Mouse (Mus musculus): Measurements from ENCODE around the gene Glis1. TPM values are rescaled to one million over a fixed set of nuclear protein-coding genes. Genes with fewer than 3 reads are reported as not detected.
"Not testable (repeated sequence)": the region's sequence is repeated elsewhere in the genome, so short reads cannot be mapped to it uniquely, and the experiment has no call there.

Gene Glis1
- total and polyA plus RNA-seq, 2 experiments from 2014 or later, result 1.4 to 2.1 TPM

- no peak overlapping the region for H3K27ac ChIP-seq (ENCODE audit: low read depth, low read length)
- no peaks in the 10 kb centered on the region for H3K36me3 ChIP-seq (ENCODE audit: insufficient read depth, low read length)
- WGBS, result 83% methylated on average over 8 of the region's 8 CpGs
- no peaks in the 10 kb centered on the region for H3K9me3 ChIP-seq (ENCODE audit: low read length)
- ATAC-seq (ENCODE audit: low FRiP score) (no peak), DNase-seq (ENCODE audit: low spot score) (no peak)
- H3K4me1 ChIP-seq (ENCODE audit: insufficient read depth, low read length), result no peaks in the 10 kb centered on the region
- no peak overlapping the region for H3K4me3 ChIP-seq (ENCODE audit: low read depth, low read length)
- H3K9ac ChIP-seq (replicated peaks; ENCODE audit: low read length, poor library complexity, severe bottlenecking), result no peak overlapping the region
- TF ChIP-seq CTCF (IDR thresholded peaks at IDR 0.05), result no peak
- no peaks in the 10 kb centered on the region for H3K27me3 ChIP-seq (ENCODE audit: insufficient read depth, low read length)
- H3K4me2 ChIP-seq (ENCODE audit: low read depth, low read length, poor library complexity, severe bottlenecking), result no peak overlapping the region
Measured at GRCm38 (mm10) chr4:107589046-107589445, 154.7 kb downstream of the Glis1 start.

DNA sequence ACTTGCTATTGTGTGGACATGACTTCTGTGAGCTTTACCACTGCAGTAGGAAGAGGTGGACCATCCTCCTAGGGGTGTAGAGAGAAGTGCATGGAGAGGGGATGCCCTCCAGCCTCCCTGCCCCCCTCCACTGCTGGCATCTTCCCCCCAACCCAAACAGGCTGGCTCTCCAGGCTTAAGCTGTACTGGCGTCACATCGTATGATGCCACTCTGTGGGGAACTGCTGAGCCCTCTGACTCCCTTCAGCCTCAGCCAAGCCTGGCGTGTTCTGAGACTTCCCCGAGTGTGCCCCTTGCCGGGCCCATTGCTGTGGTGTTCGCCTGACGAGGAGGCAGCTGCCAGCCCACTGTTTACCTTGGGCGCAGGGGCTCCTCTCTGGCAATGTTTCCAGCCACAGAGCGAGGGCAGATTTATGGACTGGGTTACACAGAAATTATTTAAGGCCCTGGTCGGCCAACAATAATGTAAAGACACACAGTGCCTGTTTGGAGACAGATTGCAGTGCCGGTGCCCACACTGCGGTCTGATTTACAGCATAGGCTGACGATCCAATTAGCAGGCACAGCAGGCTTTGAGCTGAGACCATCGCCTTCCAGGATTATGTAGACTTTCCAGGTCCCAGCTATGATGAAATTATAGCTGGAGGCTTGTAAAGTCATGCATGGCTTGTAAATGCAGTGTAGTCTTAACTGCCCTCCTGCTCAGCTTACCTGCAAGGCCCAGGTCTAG, 156.6 kb downstream of the Glis1 start:
- TF ChIP-seq CTCF (IDR thresholded peaks at IDR 0.05), result no peak
- Histone ChIP-seq H3K9ac (replicated peaks; ENCODE audit: low read length, poor library complexity, severe bottlenecking) (0 out of 2 replicates have a peak overlapping the region, but pooled peaks have one; percentile 13), H3K27me3 (ENCODE audit: insufficient read depth, low read length) (no peaks in the 10 kb centered on the region), H3K4me1 (ENCODE audit: insufficient read depth, low read length) (no peaks in the 10 kb centered on the region), H3K4me3 (ENCODE audit: low read depth, low read length) (no peak overlapping the region), H3K9me3 (ENCODE audit: low read length) (no peaks in the 10 kb centered on the region), H3K36me3 (ENCODE audit: insufficient read depth, low read length) (no peaks in the 10 kb centered on the region), H3K4me2 (ENCODE audit: low read depth, low read length, poor library complexity, severe bottlenecking) (no peak overlapping the region), H3K27ac (ENCODE audit: low read depth, low read length) (no peak overlapping the region)
- WGBS, result 57% methylated on average over 14 of the region's 14 CpGs
- ATAC-seq (ENCODE audit: low FRiP score), result 0 out of 2 replicates have a peak, but pooled peaks have one; percentile 20
- peak; percentile 62 for DNase-seq (ENCODE audit: low spot score)

- Histone ChIP-seq H3K9me3 (ENCODE audit: low read length) (no peaks in the 10 kb centered on the region), H3K36me3 (ENCODE audit: insufficient read depth, low read length) (no peaks in the 10 kb centered on the region), H3K27ac (ENCODE audit: low read depth, low read length) (no peak overlapping the region), H3K27me3 (ENCODE audit: insufficient read depth, low read length) (no peaks in the 10 kb centered on the region), H3K4me2 (ENCODE audit: low read depth, low read length, poor library complexity, severe bottlenecking) (no peak overlapping the region), H3K4me1 (ENCODE audit: insufficient read depth, low read length) (peaks cover 9% of the 10 kb centered on the region; the same call in 1 of the 2 replicates), H3K4me3 (ENCODE audit: low read depth, low read length) (no peak overlapping the region), H3K9ac (replicated peaks; ENCODE audit: low read length, poor library complexity, severe bottlenecking) (no peak overlapping the region)
- 87% methylated on average over 4 of the region's 4 CpGs for WGBS
- DNase-seq (ENCODE audit: low spot score) (no peak), ATAC-seq (ENCODE audit: low FRiP score) (no peak)
- no peak for TF ChIP-seq CTCF (IDR thresholded peaks at IDR 0.05)
Measured at GRCm38 (mm10) chr4:107593426-107593825, 159.0 kb downstream of the Glis1 start.

- DNase-seq (ENCODE audit: low spot score) (no peak), ATAC-seq (ENCODE audit: low FRiP score) (no peak)
- H3K4me3 ChIP-seq (ENCODE audit: low read depth, low read length), result no peak overlapping the region
- no peak overlapping the region for H3K27ac ChIP-seq (ENCODE audit: low read depth, low read length)
- H3K36me3 ChIP-seq (ENCODE audit: insufficient read depth, low read length), result no peaks in the 10 kb centered on the region
- H3K27me3 ChIP-seq (ENCODE audit: insufficient read depth, low read length), result no peaks in the 10 kb centered on the region
- H3K9ac ChIP-seq (replicated peaks; ENCODE audit: low read length, poor library complexity, severe bottlenecking), result no peak overlapping the region
- 64% methylated on average over 9 of the region's 9 CpGs for WGBS
- no peaks in the 10 kb centered on the region for H3K9me3 ChIP-seq (ENCODE audit: low read length)
- no peak overlapping the region for H3K4me2 ChIP-seq (ENCODE audit: low read depth, low read length, poor library complexity, severe bottlenecking)
- H3K4me1 ChIP-seq (ENCODE audit: insufficient read depth, low read length), result peaks cover 9% of the 10 kb centered on the region; the same call in 1 of the 2 replicates
- no peak for TF ChIP-seq CTCF (IDR thresholded peaks at IDR 0.05)
Measured at GRCm38 (mm10) chr4:107597226-107597897, 163.0 kb downstream of the Glis1 start.

GRCm38 (mm10) chr4:107597898-107598580, 163.6 kb downstream of the Glis1 start:
- Histone ChIP-seq H3K27me3 (ENCODE audit: insufficient read depth, low read length) (no peaks in the 10 kb centered on the region), H3K9me3 (ENCODE audit: low read length) (no peaks in the 10 kb centered on the region), H3K36me3 (ENCODE audit: insufficient read depth, low read length) (no peaks in the 10 kb centered on the region), H3K4me3 (ENCODE audit: low read depth, low read length) (no peak overlapping the region), H3K4me2 (ENCODE audit: low read depth, low read length, poor library complexity, severe bottlenecking) (no peak overlapping the region), H3K9ac (replicated peaks; ENCODE audit: low read length, poor library complexity, severe bottlenecking) (no peak overlapping the region), H3K4me1 (ENCODE audit: insufficient read depth, low read length) (peaks cover 9% of the 10 kb centered on the region; the same call in 1 of the 2 replicates), H3K27ac (ENCODE audit: low read depth, low read length) (no peak overlapping the region)
- WGBS, result 15% methylated on average over 10 of the region's 10 CpGs
- DNase-seq (ENCODE audit: low spot score) (no peak), ATAC-seq (ENCODE audit: low FRiP score) (no peak)
- TF ChIP-seq CTCF (IDR thresholded peaks at IDR 0.05), result no peak

DNA sequence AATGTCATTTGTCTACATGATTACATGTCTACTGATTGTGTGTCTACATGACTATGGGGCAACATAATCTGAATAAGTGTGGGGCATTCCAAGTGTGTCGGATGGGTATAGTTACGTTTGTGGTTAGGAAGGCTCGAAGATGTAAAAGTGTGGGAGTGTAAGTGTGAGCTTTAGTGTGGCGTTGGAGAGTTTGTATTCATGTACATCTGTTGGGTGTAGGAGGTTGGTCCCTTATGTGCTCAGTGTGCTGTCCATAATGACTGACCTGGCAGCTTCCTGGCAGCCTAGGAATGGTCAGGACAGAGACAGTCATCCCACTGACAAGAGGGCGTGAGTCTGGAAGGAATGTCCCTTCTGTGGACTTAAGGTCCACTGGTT, 164.2 kb downstream of the Glis1 start:
- H3K4me3 ChIP-seq (ENCODE audit: low read depth, low read length); ATAC-seq (ENCODE audit: low FRiP score): not testable (repeated sequence)
- WGBS, result 88% methylated on average over 5 of the region's 5 CpGs

More for the DNA sequence above, 164.2 kb downstream of the Glis1 start:
- H3K36me3 ChIP-seq (ENCODE audit: insufficient read depth, low read length); H3K4me1 ChIP-seq (ENCODE audit: insufficient read depth, low read length); H3K4me2 ChIP-seq (ENCODE audit: low read depth, low read length, poor library complexity, severe bottlenecking); H3K27ac ChIP-seq (ENCODE audit: low read depth, low read length); H3K27me3 ChIP-seq (ENCODE audit: insufficient read depth, low read length); DNase-seq (ENCODE audit: low spot score); H3K9ac ChIP-seq (replicated peaks; ENCODE audit: low read length, poor library complexity, severe bottlenecking); H3K9me3 ChIP-seq (ENCODE audit: low read length): not testable (repeated sequence)
